Mouse (Mus musculus) embryonic facial prominence, embryonic 13.5 days (tissue): ENCODE data around the gene Ctsa. TPM values are rescaled to one million over a fixed set of nuclear protein-coding genes. Genes with fewer than 3 reads are reported as not detected.
A peak's percentile ranks its signal among the peaks of the same experiment; 100 is the strongest.

Experiments used
- ATAC-seq: fragments of 200-750 bp; cut with Nextera tagmentation; 2 replicates; pipeline ENCODE4 v1.8.0; 2017; ENCODE audit warnings: low read depth; ENCODE audit not compliant: insufficient number of reproducible peaks, insufficient read depth, low FRiP score, low TSS enrichment
- H3K27ac ChIP-seq: fragments of 300-500 bp; sonication (generic); 2 replicates; pipeline ENCODE4 v1.5.1; 2015; ENCODE audit warnings: moderate library complexity, mild to moderate bottlenecking, inconsistent platforms
- H3K27me3 ChIP-seq: fragments of 300-500 bp; sonication (generic); 2 replicates; pipeline ENCODE4 v1.6.1; 2015; ENCODE audit warnings: mild to moderate bottlenecking, inconsistent platforms
- H3K36me3 ChIP-seq: fragments of 300-500 bp; sonication (generic); 2 replicates; pipeline ENCODE4 v1.6.1; 2015; ENCODE audit warnings: mild to moderate bottlenecking, inconsistent platforms
- H3K4me1 ChIP-seq: fragments of 300-500 bp; sonication (generic); 2 replicates; pipeline ENCODE4 v1.6.1; 2015; ENCODE audit warnings: inconsistent platforms
- H3K4me2 ChIP-seq: fragments of 300-500 bp; sonication (generic); 2 replicates; pipeline ENCODE4 v1.6.1; 2015; ENCODE audit warnings: moderate library complexity, mild to moderate bottlenecking, inconsistent platforms
- H3K4me3 ChIP-seq: fragments of 300-500 bp; sonication (generic); 2 replicates; pipeline ENCODE4 v1.5.1; 2015; ENCODE audit warnings: mild to moderate bottlenecking, inconsistent platforms
- H3K9ac ChIP-seq: fragments of 300-500 bp; sonication (generic); 2 replicates; pipeline ENCODE4 v1.6.1; 2015; ENCODE audit warnings: mild to moderate bottlenecking, inconsistent platforms
- H3K9me3 ChIP-seq: fragments of 300-500 bp; sonication (generic); 2 replicates; pipeline ENCODE4 v1.6.1; 2016; ENCODE audit warnings: inconsistent platforms
- WGBS: fragments of 180-500 bp; shearing (Covaris S2); methylation state at CpG from one replicate; pipeline ENCODE4 v1.1.7; 2015; ENCODE audit warnings: mixed read lengths; 5-methylcytosine and 5-hydroxymethylcytosine counted together
- polyA plus RNA-seq: library from polyadenylated mRNA; unstranded; fragments of >200 nt; fragmentation: Nextera tagmentation; extraction: Ambion mirVana; gene quantifications from 2 replicates; pipeline ENCODE4 v1.2.1, GENCODE M21; 2015

Ctsa gene
- polyA plus RNA-seq, 1 experiment from 2014 or later: 139 TPM

- Histone ChIP-seq H3K27me3 (no peaks in the 10 kb centered on the region), H3K9ac (no peak overlapping the region), H3K4me2 (no peak overlapping the region), H3K4me1 (peaks cover 25% of the 10 kb centered on the region), H3K27ac (no peak overlapping the region), H3K4me3 (no peak overlapping the region), H3K9me3 (no peaks in the 10 kb centered on the region), H3K36me3 (peaks cover 20% of the 10 kb centered on the region)
- no peak for ATAC-seq
- 65% methylated on average over 7 of the region's 7 CpGs for WGBS
These were observed 26.1 kb upstream of the Ctsa start for GRCm38 (mm10) chr2:164806614-164807013.

- Histone ChIP-seq H3K9me3 (no peaks in the 10 kb centered on the region), H3K27ac (no peak overlapping the region), H3K4me3 (no peak overlapping the region), H3K4me2 (no peak overlapping the region), H3K4me1 (peaks cover 11% of the 10 kb centered on the region; the same call in 1 of the 2 replicates), H3K27me3 (no peaks in the 10 kb centered on the region), H3K36me3 (peaks cover 8% of the 10 kb centered on the region), H3K9ac (no peak overlapping the region)
- 61% methylated on average over 2 of the region's 2 CpGs for WGBS
- no peak for ATAC-seq
These were observed 19.1 kb upstream of the Ctsa start for GRCm38 (mm10) chr2:164813557-164813956.

- peaks cover 5% of the 10 kb centered on the region; the same call in 1 of the 2 replicates for H3K36me3 ChIP-seq
- 82% methylated on average over 5 of the region's 5 CpGs for WGBS
- no peak overlapping the region for H3K27ac ChIP-seq
- no peak overlapping the region for H3K4me2 ChIP-seq
- no peak overlapping the region for H3K9ac ChIP-seq
- peaks cover 11% of the 10 kb centered on the region; the same call in 1 of the 2 replicates for H3K4me1 ChIP-seq
- H3K27me3 ChIP-seq: no peaks in the 10 kb centered on the region
- no peaks in the 10 kb centered on the region for H3K9me3 ChIP-seq
- ATAC-seq: no peak
- H3K4me3 ChIP-seq: no peak overlapping the region
These were observed 17.3 kb upstream of the Ctsa start for GRCm38 (mm10) chr2:164815348-164815747.

- Histone ChIP-seq H3K36me3 (peaks cover 9% of the 10 kb centered on the region; the same call in 1 of the 2 replicates), H3K9me3 (no peaks in the 10 kb centered on the region), H3K9ac (no peak overlapping the region), H3K4me1 (peaks cover 11% of the 10 kb centered on the region; the same call in 1 of the 2 replicates), H3K4me3 (no peak overlapping the region), H3K4me2 (no peak overlapping the region), H3K27ac (no peak overlapping the region), H3K27me3 (no peaks in the 10 kb centered on the region)
- ATAC-seq: no peak
- 89% methylated on average over 8 of the region's 8 CpGs for WGBS
These were observed 16.9 kb upstream of the Ctsa start for GRCm38 (mm10) chr2:164815821-164816220.

GRCm38 (mm10) chr2:164817206-164817605 is 15.5 kb upstream of the Ctsa start:
- Histone ChIP-seq H3K4me1 (peaks cover 12% of the 10 kb centered on the region), H3K4me3 (no peak overlapping the region), H3K9me3 (no peaks in the 10 kb centered on the region), H3K27ac (peak overlapping the region; percentile 17; the same call in 1 of the 2 replicates), H3K9ac (no peak overlapping the region), H3K27me3 (no peaks in the 10 kb centered on the region), H3K4me2 (no peak overlapping the region), H3K36me3 (peaks cover 19% of the 10 kb centered on the region)
- no peak for ATAC-seq
- 78% methylated on average over 6 of the region's 6 CpGs for WGBS

- H3K9me3 ChIP-seq: no peaks in the 10 kb centered on the region
- peak overlapping the region; percentile 17; the same call in 1 of the 2 replicates for H3K27ac ChIP-seq
- no peak overlapping the region for H3K4me2 ChIP-seq
- 60% methylated on average over 5 of the region's 5 CpGs for WGBS
- peaks cover 14% of the 10 kb centered on the region for H3K4me1 ChIP-seq
- no peak overlapping the region for H3K9ac ChIP-seq
- H3K36me3 ChIP-seq: peaks cover 19% of the 10 kb centered on the region
- ATAC-seq: peak; percentile 15; the same call in 1 of the 2 replicates
- H3K4me3 ChIP-seq: no peak overlapping the region
- no peaks in the 10 kb centered on the region for H3K27me3 ChIP-seq
These were observed 15.0 kb upstream of the Ctsa start for GRCm38 (mm10) chr2:164817703-164818102.

GRCm38 (mm10) chr2:164821060-164821459 is 11.6 kb upstream of the Ctsa start:
- H3K4me1 ChIP-seq: peaks cover 24% of the 10 kb centered on the region
- WGBS: 85% methylated on average over 6 of the region's 6 CpGs
- no peak for ATAC-seq
- peaks cover 34% of the 10 kb centered on the region for H3K36me3 ChIP-seq
- H3K4me3 ChIP-seq: no peak overlapping the region
- no peak overlapping the region for H3K4me2 ChIP-seq
- H3K27me3 ChIP-seq: no peaks in the 10 kb centered on the region
- no peaks in the 10 kb centered on the region for H3K9me3 ChIP-seq
- no peak overlapping the region for H3K27ac ChIP-seq
- no peak overlapping the region for H3K9ac ChIP-seq

GRCm38 (mm10) chr2:164822636-164823165 is 10.0 kb upstream of the Ctsa start, which contains the start of gene Zswim1:
Gene Zswim1 (plus strand): TSS chr2:164822686.
- peaks cover 51% of the 10 kb centered on the region for H3K36me3 ChIP-seq
- 1% methylated on average over 32 of the region's 32 CpGs for WGBS
- H3K4me3 ChIP-seq: peak within 1 kb of the TSS; percentile 80
- peaks cover 17% of the 10 kb centered on the region for H3K4me1 ChIP-seq
- H3K9ac ChIP-seq: peak within 1 kb of the TSS; percentile 81
- H3K4me2 ChIP-seq: peak within 1 kb of the TSS; percentile 68
- no peaks in the 10 kb centered on the region for H3K27me3 ChIP-seq
- no peaks in the 10 kb centered on the region for H3K9me3 ChIP-seq
- peak within 1 kb of the TSS; percentile 89 for H3K27ac ChIP-seq
- peak; percentile 98 for ATAC-seq

- 4% methylated on average over 10 of the region's 10 CpGs for WGBS
- no peaks in the 10 kb centered on the region for H3K27me3 ChIP-seq
- H3K9ac ChIP-seq: peak overlapping the region; percentile 81
- ATAC-seq: peak; percentile 22; the same call in 1 of the 2 replicates
- peak overlapping the region; percentile 80 for H3K4me3 ChIP-seq
- H3K4me2 ChIP-seq: peak overlapping the region; percentile 68
- peak overlapping the region; percentile 89 for H3K27ac ChIP-seq
- peaks cover 56% of the 10 kb centered on the region for H3K36me3 ChIP-seq
- no peaks in the 10 kb centered on the region for H3K9me3 ChIP-seq
- peaks cover 13% of the 10 kb centered on the region for H3K4me1 ChIP-seq
These were observed 9.5 kb upstream of the Ctsa start for GRCm38 (mm10) chr2:164823181-164823585.

GRCm38 (mm10) chr2:164823969-164824368 is 8.7 kb upstream of the Ctsa start:
- 0 out of 2 replicates have a peak overlapping the region, but pooled peaks have one; percentile 80 for H3K4me3 ChIP-seq
- H3K9me3 ChIP-seq: no peaks in the 10 kb centered on the region
- H3K36me3 ChIP-seq: peaks cover 62% of the 10 kb centered on the region
- peaks cover 13% of the 10 kb centered on the region for H3K4me1 ChIP-seq
- ATAC-seq: no peak
- no peak overlapping the region for H3K9ac ChIP-seq
- 91% methylated on average over 4 of the region's 4 CpGs for WGBS
- peak overlapping the region; percentile 68 for H3K4me2 ChIP-seq
- H3K27me3 ChIP-seq: no peaks in the 10 kb centered on the region
- H3K27ac ChIP-seq: no peak overlapping the region

- H3K27ac ChIP-seq: no peak overlapping the region
- H3K36me3 ChIP-seq: peaks cover 58% of the 10 kb centered on the region
- 0 out of 2 replicates have a peak overlapping the region, but pooled peaks have one; percentile 3 for H3K9ac ChIP-seq
- H3K4me2 ChIP-seq: no peak overlapping the region
- peaks cover 13% of the 10 kb centered on the region for H3K4me1 ChIP-seq
- no peak for ATAC-seq
- 92% methylated on average over 17 of the region's 17 CpGs for WGBS
- H3K4me3 ChIP-seq: no peak overlapping the region
- H3K27me3 ChIP-seq: no peaks in the 10 kb centered on the region
- H3K9me3 ChIP-seq: no peaks in the 10 kb centered on the region
These were observed 7.2 kb upstream of the Ctsa start for GRCm38 (mm10) chr2:164825521-164825920.

- no peaks in the 10 kb centered on the region for H3K27me3 ChIP-seq
- H3K36me3 ChIP-seq: peaks cover 45% of the 10 kb centered on the region
- peaks cover 11% of the 10 kb centered on the region for H3K4me1 ChIP-seq
- no peak overlapping the region for H3K9ac ChIP-seq
- H3K27ac ChIP-seq: no peak overlapping the region
- WGBS: 84% methylated on average over 16 of the region's 16 CpGs
- no peak for ATAC-seq
- no peaks in the 10 kb centered on the region for H3K9me3 ChIP-seq
- H3K4me3 ChIP-seq: no peak overlapping the region
- H3K4me2 ChIP-seq: no peak overlapping the region
These were observed 5.4 kb upstream of the Ctsa start for GRCm38 (mm10) chr2:164827146-164827850.
